Mouse (Mus musculus) effector memory CD4-positive, alpha-beta T cell, adult 5 months (primary cell): Measurements from ENCODE around the gene Kbtbd4. TPM values are rescaled to one million over a fixed set of nuclear protein-coding genes. Genes with fewer than 3 reads are reported as not detected.

Source experiments
- polyA plus RNA-seq: library from polyadenylated mRNA; unstranded; fragments of 100-300 nt; shearing (Covaris generic); gene quantifications from one replicate; pipeline ENCODE4 v1.2.1, GENCODE M21; 2017

The Kbtbd4 gene
- polyA plus RNA-seq, result 19.2 TPM

GRCm38 (mm10) chr2:90904076-90904855 lies at the start of gene Kbtbd4, which contains the start of gene Ndufs3:
Gene Kbtbd4, plus strand, starts transcription at chr2:90904740.
Gene Ndufs3, minus strand, starts transcription at chr2:90904827.

GRCm38 (mm10) chr2:90885218-90886041 lies 19.1 kb upstream of the Kbtbd4 start, which contains the start of gene C1qtnf4:
Gene C1qtnf4, plus strand, starts transcription at chr2:90885860.

GRCm38 (mm10) chr2:90940233-90941229 lies 36.0 kb downstream of the Kbtbd4 start, which contains the start of gene Celf1:
Gene Celf1, plus strand, starts transcription at chr2:90940382.

Other genes starting within 250 kb of the Kbtbd4 start
- 39.3 TPM for gene Nup160, start 227.5 kb upstream of the Kbtbd4 start, polyA plus RNA-seq
- 287 TPM for gene Fnbp4, start 159.4 kb upstream of the Kbtbd4 start, polyA plus RNA-seq
- gene Agbl2, start 122.0 kb upstream of the Kbtbd4 start, polyA plus RNA-seq, result not detected
- 107 TPM for gene Mtch2, start 57.6 kb upstream of the Kbtbd4 start, polyA plus RNA-seq
- 4.1 TPM for gene C1qtnf4, start 18.9 kb upstream of the Kbtbd4 start, polyA plus RNA-seq
- gene Ndufs3, start 87 bp downstream of the Kbtbd4 start, polyA plus RNA-seq, result 114 TPM
- gene Celf1, start 35.6 kb downstream of the Kbtbd4 start, polyA plus RNA-seq, result 129 TPM
- 1.8 TPM for gene Rapsn, start 130.9 kb downstream of the Kbtbd4 start, polyA plus RNA-seq
- gene Psmc3, start 149.3 kb downstream of the Kbtbd4 start, polyA plus RNA-seq, result 152 TPM
- 21.4 TPM for gene Slc39a13, start 165.7 kb downstream of the Kbtbd4 start, polyA plus RNA-seq
- not detected for gene Spi1, start 177.7 kb downstream of the Kbtbd4 start, polyA plus RNA-seq
- not detected for gene Mybpc3, start 213.4 kb downstream of the Kbtbd4 start, polyA plus RNA-seq